Mouse (Mus musculus): ENCODE results near the gene Chst4.
A peak's percentile ranks its signal among the peaks of the same experiment; 100 is the strongest.

The Chst4 gene

GRCm38 (mm10) chr8:110006312-110007023 lies 33.1 kb downstream of the Chst4 start:
- no peak for DNase-seq

- no peak for DNase-seq
These were observed 35.2 kb downstream of the Chst4 start for GRCm38 (mm10) chr8:110004300-110004699.

GRCm38 (mm10) chr8:110002953-110003352 lies 36.6 kb downstream of the Chst4 start:
- DNase-seq, result peak; percentile 20 to 53

- DNase-seq, result no peak
These were observed 39.6 kb downstream of the Chst4 start for GRCm38 (mm10) chr8:109999974-110000373.

GRCm38 (mm10) chr8:109998066-109998465 lies 41.5 kb downstream of the Chst4 start:
- DNase-seq, result peak in 1 of 2 experiments; percentile 22

GRCm38 (mm10) chr8:109997381-109997780 lies 42.2 kb downstream of the Chst4 start:
- peak; percentile 36 to 42 for DNase-seq

GRCm38 (mm10) chr8:109992951-109993350 lies 46.6 kb downstream of the Chst4 start:
- no peak for DNase-seq

- DNase-seq, result no peak
These were observed 47.4 kb downstream of the Chst4 start for GRCm38 (mm10) chr8:109992166-109992565.

- DNase-seq, result no peak
These were observed 49.3 kb downstream of the Chst4 start, which contains the start of gene Tat for GRCm38 (mm10) chr8:109990224-109990623. Tat (plus strand) TSS chr8:109990437.

- DNase-seq, result no peak
These were observed 50.4 kb downstream of the Chst4 start for GRCm38 (mm10) chr8:109989151-109989550.

GRCm38 (mm10) chr8:109987776-109988175 lies 51.8 kb downstream of the Chst4 start:
- DNase-seq, result no peak

GRCm38 (mm10) chr8:109986384-109986783 lies 53.2 kb downstream of the Chst4 start:
- peak; percentile 55 to 61 for DNase-seq

GRCm38 (mm10) chr8:109983944-109984343 lies 55.6 kb downstream of the Chst4 start:
- peak in 1 of 2 experiments; percentile 17 for DNase-seq

- DNase-seq, result peak; percentile 50 to 63
These were observed 57.0 kb downstream of the Chst4 start for GRCm38 (mm10) chr8:109982386-109983105.

- no peak for DNase-seq
These were observed 60.2 kb downstream of the Chst4 start for GRCm38 (mm10) chr8:109979339-109979738.
